Mouse (Mus musculus) forebrain, embryonic 10.5 days (tissue): Measurements from ENCODE around the gene Hoxa10. TPM values are rescaled to one million over a fixed set of nuclear protein-coding genes. Genes with fewer than 3 reads are reported as not detected.
A peak's percentile ranks its signal among the peaks of the same experiment; 100 is the strongest.

ENCODE experiments used
- DNase-seq: peaks from one replicate; pipeline ENCODE4 v3.0.0-alpha.2; 2017; ENCODE audit warnings: low spot score; ENCODE audit errors: extremely low spot score
- H3K27ac ChIP-seq: fragments of 300-500 bp; sonication (generic); 2 replicates; pipeline ENCODE4 v1.5.1; 2016; ENCODE audit warnings: mild to moderate bottlenecking
- H3K27me3 ChIP-seq: fragments of 300-500 bp; sonication (generic); 2 replicates; pipeline ENCODE4 v1.6.1; 2016; ENCODE audit warnings: mild to moderate bottlenecking; ENCODE audit not compliant: poor library complexity, severe bottlenecking
- H3K36me3 ChIP-seq: fragments of 300-500 bp; sonication (generic); replicated peaks from 2 replicates; pipeline ENCODE4 v1.6.1; 2016; ENCODE audit warnings: mild to moderate bottlenecking, moderate library complexity
- H3K4me1 ChIP-seq: fragments of 300-500 bp; sonication (generic); 2 replicates; pipeline ENCODE4 v1.6.1; 2016
- H3K4me3 ChIP-seq: fragments of 300-500 bp; sonication (generic); 2 replicates; pipeline ENCODE4 v1.5.1; 2016; ENCODE audit warnings: mild to moderate bottlenecking, moderate library complexity
- H3K9me3 ChIP-seq: fragments of 300-500 bp; sonication (generic); 2 replicates; pipeline ENCODE4 v1.6.1; 2016; ENCODE audit warnings: mild to moderate bottlenecking, moderate library complexity
- WGBS: fragments of 180-500 bp; shearing (Covaris S2); methylation state at CpG from one replicate; pipeline ENCODE4 v1.1.7; 2016; 5-methylcytosine and 5-hydroxymethylcytosine counted together
- polyA plus RNA-seq: library from polyadenylated mRNA; unstranded; fragments of >200 nt; fragmentation: Nextera tagmentation; extraction: Ambion mirVana; gene quantifications from 2 replicates; pipeline ENCODE4 v1.2.1, GENCODE M21; 2016

The Hoxa10 gene
- polyA plus RNA-seq, 1 experiment from 2014 or later = not detected

GRCm38 (mm10) chr6:52215070-52215469, 25.6 kb downstream of the Hoxa10 start:
- H3K27ac ChIP-seq = no peak overlapping the region
- no peak overlapping the region for H3K4me3 ChIP-seq
- 14% methylated on average over 3 of the region's 3 CpGs for WGBS
- DNase-seq = no peak
- no peaks in the 10 kb centered on the region for H3K36me3 ChIP-seq
- H3K9me3 ChIP-seq = no peaks in the 10 kb centered on the region
- H3K27me3 ChIP-seq = peaks cover 100% of the 10 kb centered on the region
- peaks cover 26% of the 10 kb centered on the region for H3K4me1 ChIP-seq

DNA sequence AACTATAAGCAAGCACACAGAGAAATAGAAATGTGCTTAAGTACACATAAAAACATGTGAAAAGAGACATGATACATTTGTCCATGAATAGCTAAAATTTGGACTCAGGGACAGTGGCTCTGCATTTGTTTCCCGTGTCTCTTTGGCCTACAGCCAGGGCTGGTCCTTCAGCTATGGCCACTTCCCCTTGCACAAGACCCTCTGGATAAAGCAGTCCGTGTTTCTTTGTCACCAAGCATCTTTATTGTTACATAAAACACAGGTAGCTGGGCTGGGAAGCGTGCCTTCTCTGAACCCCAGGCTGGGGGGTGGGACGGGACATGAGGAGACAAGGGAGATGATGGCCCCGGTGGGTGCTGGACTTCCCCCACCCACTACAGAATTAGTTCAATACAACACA, 26.4 kb downstream of the Hoxa10 start:
- no peaks in the 10 kb centered on the region for H3K36me3 ChIP-seq
- DNase-seq = no peak
- H3K9me3 ChIP-seq = no peaks in the 10 kb centered on the region
- no peak overlapping the region for H3K27ac ChIP-seq
- peaks cover 100% of the 10 kb centered on the region for H3K27me3 ChIP-seq
- H3K4me1 ChIP-seq = peaks cover 26% of the 10 kb centered on the region
- no peak overlapping the region for H3K4me3 ChIP-seq
- 10% methylated on average over 5 of the region's 5 CpGs for WGBS

- H3K27me3 ChIP-seq = peaks cover 100% of the 10 kb centered on the region
- DNase-seq = no peak
- no peaks in the 10 kb centered on the region for H3K36me3 ChIP-seq
- no peak within 1 kb of the TSS for H3K4me3 ChIP-seq
- peaks cover 32% of the 10 kb centered on the region for H3K4me1 ChIP-seq
- no peaks in the 10 kb centered on the region for H3K9me3 ChIP-seq
- H3K27ac ChIP-seq = no peak within 1 kb of the TSS
- WGBS = 2% methylated on average over 38 of the region's 38 CpGs
These were observed 27.3 kb downstream of the Hoxa10 start, which contains the start of the genes Hoxa3 and Gm28308 for GRCm38 (mm10) chr6:52213119-52213986. Gene Hoxa3, minus strand, starts transcription at chr6:52213336. Gene Gm28308, minus strand, starts transcription at chr6:52213339.

GRCm38 (mm10) chr6:52212556-52213118, 28.0 kb downstream of the Hoxa10 start:
- Histone ChIP-seq H3K4me1 (peaks cover 33% of the 10 kb centered on the region), H3K9me3 (no peaks in the 10 kb centered on the region), H3K36me3 (no peaks in the 10 kb centered on the region), H3K27ac (no peak overlapping the region), H3K4me3 (no peak overlapping the region), H3K27me3 (peaks cover 100% of the 10 kb centered on the region)
- no peak for DNase-seq
- WGBS = 2% methylated on average over 22 of the region's 22 CpGs

DNA sequence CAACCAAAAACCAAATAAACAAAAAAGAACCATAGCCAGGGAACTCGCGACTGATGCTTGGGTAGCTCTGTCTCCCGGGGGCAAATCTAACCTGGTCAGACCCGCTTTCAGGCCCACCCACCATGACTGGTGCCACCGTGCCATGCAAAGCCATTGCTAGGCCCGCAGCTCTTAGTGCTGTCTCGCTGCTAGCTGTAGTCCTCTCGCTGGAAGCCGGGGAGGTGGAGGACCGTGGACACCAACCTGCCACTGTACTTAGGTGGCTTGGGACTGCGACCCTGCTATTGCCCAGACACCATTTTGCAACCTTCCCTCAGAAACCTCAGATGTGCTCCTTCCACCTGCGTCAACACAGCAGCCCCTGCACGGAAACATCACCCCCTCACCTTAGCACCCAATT, 28.7 kb downstream of the Hoxa10 start:
- Histone ChIP-seq H3K27me3 (peaks cover 100% of the 10 kb centered on the region), H3K4me3 (no peak overlapping the region), H3K4me1 (peaks cover 26% of the 10 kb centered on the region), H3K9me3 (no peaks in the 10 kb centered on the region), H3K27ac (no peak overlapping the region), H3K36me3 (no peaks in the 10 kb centered on the region)
- no peak for DNase-seq
- 3% methylated on average over 13 of the region's 13 CpGs for WGBS

GRCm38 (mm10) chr6:52211170-52211935, 29.3 kb downstream of the Hoxa10 start:
- WGBS = under 1% methylated on average over 37 of the region's 37 CpGs

GRCm38 (mm10) chr6:52209685-52210046, 31.0 kb downstream of the Hoxa10 start:
- Histone ChIP-seq H3K27ac (no peak overlapping the region), H3K36me3 (no peaks in the 10 kb centered on the region), H3K27me3 (peaks cover 100% of the 10 kb centered on the region), H3K4me1 (peaks cover 20% of the 10 kb centered on the region), H3K4me3 (no peak overlapping the region), H3K9me3 (no peaks in the 10 kb centered on the region)
- 5% methylated on average over 12 of the region's 12 CpGs for WGBS
- no peak for DNase-seq

More at GRCm38 (mm10) chr6:52211170-52211935, 29.3 kb downstream of the Hoxa10 start:
- Histone ChIP-seq H3K4me3 (no peak overlapping the region), H3K27ac (no peak overlapping the region), H3K9me3 (no peaks in the 10 kb centered on the region), H3K36me3 (no peaks in the 10 kb centered on the region), H3K27me3 (peaks cover 100% of the 10 kb centered on the region), H3K4me1 (peaks cover 23% of the 10 kb centered on the region)
- DNase-seq = peak; percentile 76

- Histone ChIP-seq H3K4me3 (no peak overlapping the region), H3K4me1 (peaks cover 25% of the 10 kb centered on the region), H3K27ac (no peak overlapping the region), H3K9me3 (no peaks in the 10 kb centered on the region), H3K27me3 (peaks cover 100% of the 10 kb centered on the region), H3K36me3 (no peaks in the 10 kb centered on the region)
- WGBS = 2% methylated on average over 18 of the region's 18 CpGs
- DNase-seq = no peak
These were observed 31.6 kb downstream of the Hoxa10 start for GRCm38 (mm10) chr6:52208868-52209684.

- Histone ChIP-seq H3K27me3 (peaks cover 100% of the 10 kb centered on the region), H3K27ac (no peak within 1 kb of the TSS), H3K36me3 (no peaks in the 10 kb centered on the region), H3K9me3 (no peaks in the 10 kb centered on the region), H3K4me3 (no peak within 1 kb of the TSS), H3K4me1 (peaks cover 34% of the 10 kb centered on the region)
- DNase-seq = no peak
- 1% methylated on average over 47 of the region's 47 CpGs for WGBS
These were observed 32.4 kb downstream of the Hoxa10 start, which contains the start of gene Hoxa6 for GRCm38 (mm10) chr6:52208072-52208867. Gene Hoxa6, minus strand, starts transcription at chr6:52208722.

GRCm38 (mm10) chr6:52207684-52207976, 33.0 kb downstream of the Hoxa10 start:
- no peak for DNase-seq

GRCm38 (mm10) chr6:52206882-52207683, 33.6 kb downstream of the Hoxa10 start:
- Histone ChIP-seq H3K9me3 (no peaks in the 10 kb centered on the region), H3K27me3 (peaks cover 100% of the 10 kb centered on the region), H3K4me1 (peaks cover 31% of the 10 kb centered on the region), H3K36me3 (no peaks in the 10 kb centered on the region), H3K27ac (no peak overlapping the region), H3K4me3 (no peak overlapping the region)
- WGBS = 2% methylated on average over 4 of the region's 4 CpGs
- no peak for DNase-seq

More at GRCm38 (mm10) chr6:52207684-52207976, 33.0 kb downstream of the Hoxa10 start:
- Histone ChIP-seq H3K27ac (no peak overlapping the region), H3K9me3 (no peaks in the 10 kb centered on the region), H3K36me3 (no peaks in the 10 kb centered on the region), H3K27me3 (peaks cover 100% of the 10 kb centered on the region), H3K4me3 (no peak overlapping the region), H3K4me1 (peaks cover 31% of the 10 kb centered on the region)
